Mouse (Mus musculus): ENCODE results near the gene Fbxw21.

Fbxw21 gene

GRCm38 (mm10) chr9:109111101-109111500 lies 50.7 kb downstream of the Fbxw21 start:
- peak; percentile 83 for DNase-seq

GRCm38 (mm10) chr9:109110240-109110639 lies 51.6 kb downstream of the Fbxw21 start:
- peak; percentile 82 for DNase-seq

- DNase-seq = no peak
These were observed 54.5 kb downstream of the Fbxw21 start for GRCm38 (mm10) chr9:109107341-109107740.

- peak; percentile 76 for DNase-seq
These were observed 56.2 kb downstream of the Fbxw21 start for GRCm38 (mm10) chr9:109105648-109106047.

GRCm38 (mm10) chr9:109105011-109105410 lies 56.8 kb downstream of the Fbxw21 start:
- DNase-seq = peak; percentile 94

GRCm38 (mm10) chr9:109104083-109104482 lies 57.8 kb downstream of the Fbxw21 start:
- peak; percentile 77 for DNase-seq

GRCm38 (mm10) chr9:109103250-109103649 lies 58.6 kb downstream of the Fbxw21 start:
- DNase-seq = peak; percentile 94

GRCm38 (mm10) chr9:109102541-109102940 lies 59.3 kb downstream of the Fbxw21 start:
- DNase-seq = no peak

- no peak for DNase-seq
These were observed 59.9 kb downstream of the Fbxw21 start for GRCm38 (mm10) chr9:109101933-109102445.

GRCm38 (mm10) chr9:109100307-109100928 lies 61.4 kb downstream of the Fbxw21 start:
- DNase-seq = peak; percentile 91

GRCm38 (mm10) chr9:109098969-109099368 lies 62.9 kb downstream of the Fbxw21 start:
- DNase-seq = peak; percentile 98

GRCm38 (mm10) chr9:109098366-109098765 lies 63.5 kb downstream of the Fbxw21 start:
- DNase-seq = peak; percentile 88

GRCm38 (mm10) chr9:109097831-109098230 lies 64.0 kb downstream of the Fbxw21 start:
- peak; percentile 97 for DNase-seq

GRCm38 (mm10) chr9:109097291-109097690 lies 64.5 kb downstream of the Fbxw21 start:
- peak; percentile 85 for DNase-seq

- peak; percentile 93 for DNase-seq
These were observed 65.0 kb downstream of the Fbxw21 start for GRCm38 (mm10) chr9:109096856-109097255.

- DNase-seq = peak; percentile 86
These were observed 65.6 kb downstream of the Fbxw21 start for GRCm38 (mm10) chr9:109096251-109096661.

GRCm38 (mm10) chr9:109095137-109095982 lies 66.5 kb downstream of the Fbxw21 start, which contains the start of gene Plxnb1:
Gene Plxnb1, plus strand, starts transcription at chr9:109095389.
- peak; percentile 98 for DNase-seq

GRCm38 (mm10) chr9:109094553-109095136 lies 67.2 kb downstream of the Fbxw21 start:
- no peak for DNase-seq

GRCm38 (mm10) chr9:109093786-109094552 lies 67.9 kb downstream of the Fbxw21 start:
- DNase-seq = peak; percentile 91

- no peak for DNase-seq
These were observed 69.0 kb downstream of the Fbxw21 start for GRCm38 (mm10) chr9:109092799-109093198.

GRCm38 (mm10) chr9:109091802-109092201 lies 70.0 kb downstream of the Fbxw21 start:
- no peak for DNase-seq

- no peak for DNase-seq
These were observed 71.4 kb downstream of the Fbxw21 start for GRCm38 (mm10) chr9:109090446-109090845.
